ENCODE assay signal across 25 mouse cellular contexts in genomic region chr15:12708297-12708696, GRCm38 (mm10). TPM values are rescaled to one million over a fixed set of nuclear protein-coding genes. Genes with fewer than 3 reads are reported as not detected.
DNase-seq lines count a peak whose midpoint lies in the region; ATAC-seq lines count a peak whose summit lies in the region.
"Had no signal": no experiment of that assay in that cellular context is flagged by ENCODE, and none has a peak within 500 bp of the region (broad histone marks: within the 10 kb centered on the region; RNA-seq: fewer than 3 reads in every experiment).

No protein-coding gene starts in this region.

- no peak for ATAC-seq in heart, embryonic 13.5 days (ENCODE audit: extremely low read depth, insufficient number of reproducible peaks, low FRiP score, low TSS enrichment)
- no peak for ATAC-seq in midbrain, embryonic 13.5 days
- ATAC-seq in megakaryocyte-erythroid progenitor cell, adult 5-6 weeks (replicated peaks; ENCODE audit: low FRiP score, low TSS enrichment, poor library complexity, severe bottlenecking) = no peak
- ATAC-seq: forebrain, embryonic 14.5 days; intestine, embryonic 15.5 days had no signal

- intact Hi-C loops in heart, postnatal 25 days (cut with DNase I) = no loop called here

- WGBS in heart, embryonic 13.5 days = 28% methylated on average over 1 of the region's 1 CpGs
- WGBS in midbrain, embryonic 10.5 days = 3% methylated on average over 1 of the region's 1 CpGs
- 0% methylated on average over 1 of the region's 1 CpGs for WGBS in midbrain, embryonic 13.5 days

- H3K4me2 ChIP-seq in heart, embryonic 13.5 days = no peak overlapping the region
- H3K4me2 ChIP-seq in midbrain, embryonic 13.5 days (replicated peaks) = no peak overlapping the region
- H3K4me2 ChIP-seq: hindbrain, embryonic 14.5 days; intestine, embryonic 15.5 days; limb, embryonic 15.5 days; lung, embryonic 14.5 days; midbrain, embryonic 12.5 days had no signal

- H3K27me3 ChIP-seq in heart, embryonic 13.5 days (replicated peaks) = no peaks in the 10 kb centered on the region
- no peaks in the 10 kb centered on the region for H3K27me3 ChIP-seq in midbrain, embryonic 10.5 days (ENCODE audit: low read depth, poor library complexity, severe bottlenecking)
- no peaks in the 10 kb centered on the region for H3K27me3 ChIP-seq in midbrain, embryonic 13.5 days
- H3K27me3 ChIP-seq: intestine, embryonic 15.5 days; limb, embryonic 15.5 days; midbrain, embryonic 12.5 days had no signal

- peaks cover 18% of the 10 kb centered on the region for H3K4me1 ChIP-seq in heart, embryonic 13.5 days
- peaks cover 12% of the 10 kb centered on the region for H3K4me1 ChIP-seq in midbrain, embryonic 10.5 days
- H3K4me1 ChIP-seq in midbrain, embryonic 13.5 days (replicated peaks) = 0 out of 2 replicates have a peak, but pooled peaks cover 4% of the 10 kb centered on the region
- H3K4me1 ChIP-seq: intestine, embryonic 15.5 days; limb, embryonic 15.5 days had no signal

- no peak overlapping the region for H3K27ac ChIP-seq in heart, embryonic 13.5 days (replicated peaks)
- peak overlapping the region; percentile 74 for H3K27ac ChIP-seq in midbrain, embryonic 10.5 days (replicated peaks)
- H3K27ac ChIP-seq in midbrain, embryonic 13.5 days = no peak overlapping the region
- H3K27ac ChIP-seq: hindbrain, embryonic 14.5 days; intestine, embryonic 15.5 days; limb, embryonic 15.5 days; liver, embryonic 14.5 days; midbrain, embryonic 12.5 days had no signal

- H3K9me3 ChIP-seq in heart, embryonic 13.5 days = 0 out of 2 replicates have a peak, but pooled peaks cover 3% of the 10 kb centered on the region
- peaks cover 5% of the 10 kb centered on the region; the same call in 1 of the 2 replicates for H3K9me3 ChIP-seq in midbrain, embryonic 10.5 days (replicated peaks)
- no peaks in the 10 kb centered on the region for H3K9me3 ChIP-seq in midbrain, embryonic 13.5 days
- H3K9me3 ChIP-seq: intestine, embryonic 15.5 days; limb, embryonic 15.5 days; midbrain, embryonic 12.5 days had no signal

- H3K9ac ChIP-seq in heart, embryonic 13.5 days = 0 out of 2 replicates have a peak overlapping the region, but pooled peaks have one; percentile 33
- no peak overlapping the region for H3K9ac ChIP-seq in midbrain, embryonic 13.5 days (replicated peaks)
- H3K9ac ChIP-seq: hindbrain, embryonic 14.5 days; intestine, embryonic 15.5 days; limb, embryonic 15.5 days; liver, embryonic 14.5 days; lung, embryonic 14.5 days; midbrain, embryonic 12.5 days had no signal

- DNase-seq in heart, postnatal 25 days (ENCODE audit: low spot score) = no peak
- no peak for DNase-seq in midbrain, embryonic 10.5 days (ENCODE audit: low spot score)
- DNase-seq in brain, adult 2 months (ENCODE audit: low read depth, low spot score) = peak; percentile 52
- peak; percentile 78 for DNase-seq in retina, postnatal 1 day
- DNase-seq in kidney, adult 8-10 months = no peak
- DNase-seq: adrenal gland, adult 2 months; cerebellum, adult 18-20 months; cerebellum, postnatal 14 days; gastrocnemius, postnatal 10 days; heart, postnatal 36 days; kidney, adult 9 months; kidney, postnatal 14 days; left cerebral cortex, postnatal 4 days; lung, embryonic 14.5 days; lung, postnatal 4 days; thymus, postnatal 25 days had no signal

- H3K36me3 ChIP-seq in heart, embryonic 13.5 days = peaks cover 11% of the 10 kb centered on the region
- H3K36me3 ChIP-seq in midbrain, embryonic 10.5 days = peaks cover 12% of the 10 kb centered on the region
- no peaks in the 10 kb centered on the region for H3K36me3 ChIP-seq in midbrain, embryonic 13.5 days
- H3K36me3 ChIP-seq: intestine, embryonic 15.5 days; limb, embryonic 15.5 days; midbrain, embryonic 12.5 days had no signal

- H3K4me3 ChIP-seq in heart, embryonic 13.5 days = no peak overlapping the region
- H3K4me3 ChIP-seq in midbrain, embryonic 10.5 days = no peak overlapping the region
- H3K4me3 ChIP-seq in midbrain, embryonic 13.5 days (replicated peaks) = no peak overlapping the region
- H3K4me3 ChIP-seq: intestine, embryonic 15.5 days; limb, embryonic 15.5 days; midbrain, embryonic 12.5 days had no signal

RNA-seq across cellular contexts. Expression of gene Pdzd2, which starts 31.4 kb away (rescaled TPM):
- 11.9 and 14.5 TPM in 2 replicates for polyA plus RNA-seq in heart, embryonic 13.5 days (2015; fragmentation: Nextera tagmentation; extraction: Ambion mirVana)
- total RNA-seq in heart, postnatal 25 days (2021) = 100 to 1,000 TPM in 1 of 2 experiments, 10 to 100 TPM in 1; 93.0 to 118 TPM
- polyA plus RNA-seq in midbrain, embryonic 10.5 days (2016; fragmentation: Nextera tagmentation; extraction: Ambion mirVana) = 6.1 TPM in 2 replicates
- polyA plus RNA-seq in midbrain, embryonic 13.5 days (2015; fragmentation: Nextera tagmentation; extraction: Ambion mirVana) = 7.2 and 9.7 TPM in 2 replicates
- 0.07 and 2.4 TPM in 2 replicates for total RNA-seq in megakaryocyte-erythroid progenitor cell, adult 5-6 weeks (2014; fragmentation: Nextera tagmentation)
- total RNA-seq in megakaryocyte-erythroid progenitor cell, adult 5-6 weeks (2017) = not detected in 2 replicates

Comparison
In these comparisons a context has a peak if more than half of its experiments do, and no peak if none do; other contexts are left out.
1. DNase-seq: peak in brain, adult 2 months (single experiment) and retina, postnatal 1 day (single experiment); none in heart, postnatal 25 days (single experiment), midbrain, embryonic 10.5 days (single experiment) and kidney, adult 8-10 months (0 of 2).